Mouse (Mus musculus) intestine, embryonic 16.5 days (tissue): ENCODE measurements around the gene Heyl. TPM values are rescaled to one million over a fixed set of nuclear protein-coding genes. Genes with fewer than 3 reads are reported as not detected.

Experiments
- ATAC-seq: fragments of 200-750 bp; cut with Nextera tagmentation; 2 replicates; pipeline ENCODE4 v1.8.0; 2017; ENCODE audit warnings: moderate TSS enrichment, moderate library complexity
- H3K27ac ChIP-seq: fragments of 300-500 bp; sonication (generic); 2 replicates; pipeline ENCODE4 v1.5.1; 2014; ENCODE audit warnings: mild to moderate bottlenecking, low read length
- H3K27me3 ChIP-seq: fragments of 300-500 bp; sonication (generic); replicated peaks from 2 replicates; pipeline ENCODE4 v1.6.1; 2014; ENCODE audit warnings: low read length, control low read depth, mixed read lengths; ENCODE audit not compliant: control insufficient read depth, insufficient read depth
- H3K36me3 ChIP-seq: fragments of 300-500 bp; sonication (generic); 2 replicates; pipeline ENCODE4 v1.6.1; 2014; ENCODE audit warnings: low read length, control low read depth; ENCODE audit not compliant: control insufficient read depth, insufficient read depth
- H3K4me1 ChIP-seq: fragments of 300-500 bp; sonication (generic); 2 replicates; pipeline ENCODE4 v1.6.1; 2014; ENCODE audit warnings: low read length, control low read depth, mixed read lengths; ENCODE audit not compliant: control insufficient read depth, insufficient read depth
- H3K4me2 ChIP-seq: fragments of 300-500 bp; sonication (generic); 2 replicates; pipeline ENCODE4 v1.6.1; 2014; ENCODE audit warnings: low read depth, low read length, control low read depth
- H3K4me3 ChIP-seq: fragments of 300-500 bp; sonication (generic); 2 replicates; pipeline ENCODE4 v1.5.1; 2014; ENCODE audit warnings: mild to moderate bottlenecking, low read length
- H3K9ac ChIP-seq: fragments of 300-500 bp; sonication (generic); 2 replicates; pipeline ENCODE4 v1.6.1; 2014; ENCODE audit warnings: low read depth, low read length
- H3K9me3 ChIP-seq: fragments of 300-500 bp; sonication (generic); 2 replicates; pipeline ENCODE4 v1.6.1; 2016; ENCODE audit warnings: low read length, control low read depth; ENCODE audit not compliant: control insufficient read depth
- WGBS: fragments of 180-500 bp; shearing (Covaris S2); extraction: QIAGEN DNeasy Blood & Tissue Kit; methylation state at CpG from one replicate; pipeline ENCODE4 v1.1.7; 2014; 5-methylcytosine and 5-hydroxymethylcytosine counted together
- polyA plus RNA-seq: library from polyadenylated mRNA; unstranded; fragments of >200 nt; fragmentation: Nextera tagmentation; extraction: Ambion mirVana; gene quantifications from 2 replicates; pipeline ENCODE4 v1.2.1, GENCODE M21; 2015

The Heyl gene
- 10.7 and 12.0 TPM in 2 replicates for polyA plus RNA-seq

DNA sequence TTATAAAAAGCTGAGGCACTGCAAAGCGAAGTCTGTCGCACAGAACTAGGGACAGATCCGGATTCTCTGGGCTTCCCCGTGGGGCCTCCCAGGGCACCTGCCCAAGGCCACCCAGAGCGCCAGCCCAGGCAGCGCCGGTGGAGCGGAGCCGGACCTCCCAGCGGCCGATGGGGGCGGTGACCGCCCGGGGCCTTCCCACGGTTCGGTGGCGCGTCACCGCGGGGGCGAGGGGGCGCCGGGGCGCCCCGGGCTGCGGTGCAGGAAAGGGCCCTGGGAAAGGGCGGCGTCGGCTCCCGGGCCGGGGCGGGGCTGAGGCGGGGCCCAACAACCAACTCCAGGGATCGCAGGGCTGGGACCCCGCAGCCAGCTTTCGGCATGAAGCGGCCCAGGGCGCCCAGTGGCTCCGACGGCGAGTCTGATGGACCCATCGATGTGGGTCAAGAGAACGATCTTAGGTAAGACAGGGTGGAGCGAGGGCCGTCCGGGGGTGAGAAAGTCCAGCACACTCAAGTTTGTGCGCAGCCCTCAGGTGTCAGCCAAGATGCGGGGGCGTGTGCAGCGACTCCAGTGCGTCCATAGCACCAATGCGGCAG, at the start of gene Heyl:
Heyl (plus strand) TSS at position 65 of the 593 bp plus-strand sequence.
- Histone ChIP-seq H3K9me3 (no peaks in the 10 kb centered on the region), H3K4me1 (peaks cover 21% of the 10 kb centered on the region), H3K27me3 (no peaks in the 10 kb centered on the region), H3K27ac (0 out of 2 replicates have a peak within 1 kb of the TSS, but pooled peaks have one; percentile 3), H3K4me3 (peak within 1 kb of the TSS; percentile 53), H3K36me3 (no peaks in the 10 kb centered on the region), H3K4me2 (peak within 1 kb of the TSS; percentile 86), H3K9ac (peak within 1 kb of the TSS; percentile 63)
- WGBS = 2% methylated on average over 52 of the region's 52 CpGs
- peak; percentile 84 for ATAC-seq

DNA sequence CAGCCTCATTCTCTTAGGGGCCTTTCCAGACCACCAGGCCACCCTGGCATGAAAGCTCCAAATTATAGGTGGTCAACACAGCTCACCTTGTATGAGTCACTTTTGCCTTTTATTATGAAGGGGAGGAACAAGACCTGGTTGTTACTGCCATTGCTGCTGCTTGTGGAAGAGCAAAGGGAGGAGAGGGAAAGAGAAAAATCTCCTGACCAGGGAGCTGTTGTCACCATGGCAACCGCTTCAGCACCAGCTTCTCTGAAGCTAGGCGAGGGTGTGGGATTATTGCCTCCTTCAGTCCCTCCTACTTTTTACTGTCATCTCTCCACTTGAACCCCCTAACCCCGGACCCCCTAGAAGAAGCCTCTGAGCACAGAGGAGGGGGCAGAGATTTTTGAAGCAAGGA, 48.5 kb upstream of the Heyl start:
- H3K4me3 ChIP-seq = no peak overlapping the region
- WGBS = 53% methylated on average over 3 of the region's 3 CpGs
- ATAC-seq = no peak
- H3K9me3 ChIP-seq = no peaks in the 10 kb centered on the region
- peaks cover 38% of the 10 kb centered on the region for H3K27me3 ChIP-seq
- no peak overlapping the region for H3K4me2 ChIP-seq
- H3K36me3 ChIP-seq = no peaks in the 10 kb centered on the region
- peaks cover 10% of the 10 kb centered on the region for H3K4me1 ChIP-seq
- H3K27ac ChIP-seq = no peak overlapping the region
- no peak overlapping the region for H3K9ac ChIP-seq

DNA sequence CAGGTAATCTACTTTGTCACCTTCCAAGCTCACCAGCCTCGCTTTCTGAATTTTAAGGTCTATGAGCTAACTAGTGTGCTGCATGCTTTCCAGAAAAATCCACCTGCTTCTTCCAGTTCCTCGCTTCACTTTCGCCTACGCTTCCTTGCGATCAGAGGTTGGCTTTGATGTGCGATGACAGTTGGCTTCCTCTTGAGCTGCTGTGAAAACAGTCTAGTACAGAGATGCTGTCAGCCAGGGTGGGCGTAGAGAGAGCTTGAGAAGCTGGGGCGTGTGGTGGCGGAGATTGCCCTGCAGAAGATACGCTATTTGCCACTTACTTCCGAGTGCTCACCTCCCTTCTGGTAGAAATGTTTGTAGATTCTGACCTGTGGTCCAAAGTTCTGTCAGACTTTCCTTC, 41.0 kb upstream of the Heyl start:
- H3K4me3 ChIP-seq = no peak overlapping the region
- no peak overlapping the region for H3K4me2 ChIP-seq
- H3K27me3 ChIP-seq = no peaks in the 10 kb centered on the region; the same call in 1 of the 2 replicates
- no peak overlapping the region for H3K27ac ChIP-seq
- H3K9ac ChIP-seq = no peak overlapping the region
- ATAC-seq = no peak
- no peaks in the 10 kb centered on the region for H3K4me1 ChIP-seq
- WGBS = 79% methylated on average over 11 of the region's 11 CpGs
- no peaks in the 10 kb centered on the region for H3K9me3 ChIP-seq
- H3K36me3 ChIP-seq = no peaks in the 10 kb centered on the region

DNA sequence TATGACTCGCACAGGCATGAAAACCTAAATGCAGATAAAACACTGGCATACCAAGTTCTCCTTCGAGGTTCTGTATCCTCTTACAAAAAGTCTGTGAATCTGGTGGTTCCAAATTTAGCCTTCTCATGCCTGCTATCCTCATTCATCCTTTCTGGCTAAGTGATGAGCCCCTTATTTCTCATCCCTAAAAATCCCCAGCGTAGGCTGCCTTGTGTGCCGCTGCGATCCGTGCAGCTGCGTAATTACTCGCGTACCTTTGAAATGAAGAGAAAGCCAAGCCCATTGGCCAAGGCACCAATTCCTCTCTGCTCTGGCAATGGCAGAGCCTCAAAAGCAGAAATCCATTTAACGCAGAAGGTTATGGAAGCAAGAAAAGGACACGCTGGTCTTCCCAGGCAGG, 39.6 kb upstream of the Heyl start:
- Histone ChIP-seq H3K9ac (no peak overlapping the region), H3K4me2 (no peak overlapping the region), H3K27ac (no peak overlapping the region), H3K36me3 (no peaks in the 10 kb centered on the region), H3K27me3 (no peaks in the 10 kb centered on the region; the same call in 1 of the 2 replicates), H3K9me3 (no peaks in the 10 kb centered on the region), H3K4me3 (no peak overlapping the region), H3K4me1 (no peaks in the 10 kb centered on the region)
- no peak for ATAC-seq
- 84% methylated on average over 11 of the region's 11 CpGs for WGBS

GRCm38 (mm10) chr4:123196695-123197094, 36.7 kb upstream of the Heyl start:
- Histone ChIP-seq H3K36me3 (no peaks in the 10 kb centered on the region), H3K27me3 (peaks cover 14% of the 10 kb centered on the region; the same call in 1 of the 2 replicates), H3K9me3 (no peaks in the 10 kb centered on the region), H3K4me2 (no peak overlapping the region), H3K4me1 (peaks cover 9% of the 10 kb centered on the region), H3K27ac (no peak overlapping the region), H3K9ac (no peak overlapping the region), H3K4me3 (no peak overlapping the region)
- WGBS = 55% methylated on average over 6 of the region's 6 CpGs
- ATAC-seq = no peak

DNA sequence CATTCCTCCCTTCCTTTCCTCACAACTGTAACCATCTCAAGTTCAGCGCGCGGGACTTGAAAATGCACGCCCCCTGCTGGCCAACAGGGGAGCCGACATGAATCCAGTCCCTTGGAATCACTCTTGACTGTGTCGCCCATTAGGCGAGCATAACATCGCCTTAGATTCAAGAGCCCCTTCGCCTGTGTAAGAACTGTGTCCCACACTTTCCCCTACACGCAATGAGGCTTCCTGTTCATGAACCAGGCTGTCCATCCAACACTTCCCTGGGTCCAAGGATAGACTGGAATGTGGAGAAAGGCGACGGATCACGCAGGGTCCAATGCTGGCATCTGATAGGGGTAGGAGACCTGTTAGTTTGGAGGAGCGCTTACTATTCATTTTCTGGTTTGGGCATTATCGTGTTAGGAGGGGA, 32.6 kb upstream of the Heyl start:
- Histone ChIP-seq H3K9me3 (no peaks in the 10 kb centered on the region), H3K27me3 (peaks cover 26% of the 10 kb centered on the region), H3K4me3 (peak overlapping the region; percentile 44), H3K36me3 (no peaks in the 10 kb centered on the region), H3K9ac (peak overlapping the region; percentile 50; the same call in 1 of the 2 replicates), H3K4me2 (peak overlapping the region; percentile 88), H3K27ac (no peak overlapping the region), H3K4me1 (peaks cover 10% of the 10 kb centered on the region)
- peak; percentile 78 for ATAC-seq
- 5% methylated on average over 15 of the region's 15 CpGs for WGBS

- Histone ChIP-seq H3K9ac (peak within 1 kb of the TSS; percentile 50), H3K36me3 (no peaks in the 10 kb centered on the region), H3K27ac (no peak within 1 kb of the TSS), H3K4me3 (peak within 1 kb of the TSS; percentile 44), H3K4me2 (peak within 1 kb of the TSS; percentile 88), H3K27me3 (peaks cover 26% of the 10 kb centered on the region), H3K4me1 (peaks cover 10% of the 10 kb centered on the region), H3K9me3 (no peaks in the 10 kb centered on the region)
- ATAC-seq = peak; percentile 68
- 2% methylated on average over 57 of the region's 58 CpGs for WGBS
Measured at GRCm38 (mm10) chr4:123201186-123202093, 31.9 kb upstream of the Heyl start, which contains the start of gene Nt5c1a. TSS of gene Nt5c1a (plus strand) at chr4:123201504.

DNA sequence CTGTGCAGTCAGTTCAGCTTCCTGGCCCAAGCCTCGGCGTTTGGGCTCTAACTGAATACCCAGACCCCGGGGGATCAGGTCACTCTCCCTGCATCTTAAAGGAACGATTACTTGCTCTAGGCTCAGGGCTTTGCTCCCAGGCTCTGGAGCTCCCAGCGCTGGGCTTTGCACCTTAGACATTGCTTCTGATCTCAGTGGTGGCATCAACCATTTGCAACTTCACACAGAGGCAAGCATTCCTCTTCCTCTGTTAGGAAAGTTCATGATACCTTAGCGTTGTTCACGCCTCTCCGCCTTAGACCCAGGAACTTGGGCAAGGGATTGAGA, 31.3 kb upstream of the Heyl start:
- peak overlapping the region; percentile 44; the same call in 1 of the 2 replicates for H3K4me3 ChIP-seq
- ATAC-seq = no peak
- H3K9ac ChIP-seq = no peak overlapping the region; the same call in 1 of the 2 replicates

DNA sequence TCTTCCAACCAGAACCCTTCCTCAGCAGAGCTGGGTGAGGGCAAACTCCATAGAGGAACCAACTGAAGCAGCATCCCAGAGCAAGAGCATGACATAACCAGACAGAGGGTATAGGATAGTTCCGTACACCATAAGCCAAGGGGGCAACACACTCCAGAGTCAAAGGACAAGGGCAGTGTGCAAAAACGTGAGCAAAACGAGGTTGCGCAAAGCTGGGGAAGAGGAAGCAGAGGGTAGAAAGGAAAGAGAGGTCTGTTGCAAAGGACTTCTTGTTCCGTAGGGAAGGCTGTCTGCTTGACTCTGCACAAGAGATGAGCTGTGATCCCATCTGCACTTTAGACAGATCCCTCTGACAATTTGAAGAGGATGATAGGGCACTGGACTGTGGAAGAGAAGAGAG, 26.0 kb upstream of the Heyl start:
- 74% methylated on average over 5 of the region's 5 CpGs for WGBS
- Histone ChIP-seq H3K27me3 (peaks cover 9% of the 10 kb centered on the region), H3K9ac (no peak overlapping the region), H3K36me3 (no peaks in the 10 kb centered on the region), H3K9me3 (no peaks in the 10 kb centered on the region), H3K4me1 (no peaks in the 10 kb centered on the region), H3K27ac (no peak overlapping the region), H3K4me2 (no peak overlapping the region), H3K4me3 (no peak overlapping the region)
- ATAC-seq = no peak

More for the DNA sequence above, 31.3 kb upstream of the Heyl start:
- WGBS = 22% methylated on average over 8 of the region's 8 CpGs
- Histone ChIP-seq H3K36me3 (no peaks in the 10 kb centered on the region), H3K27me3 (peaks cover 26% of the 10 kb centered on the region), H3K9me3 (no peaks in the 10 kb centered on the region), H3K4me1 (peaks cover 10% of the 10 kb centered on the region), H3K4me2 (peak overlapping the region; percentile 88; the same call in 1 of the 2 replicates), H3K27ac (no peak overlapping the region)
